Mouse (Mus musculus) MEL (cell line): ENCODE results near the gene Psmb9.

Experiments
- BHLHE40 ChIP-seq: IDR thresholded peaks from 2 replicates; pipeline ENCODE4 v1.6.1; 2012; ENCODE audit warnings: low read depth, mild to moderate bottlenecking, inconsistent platforms, low read length, improper control_type of control experiment, borderline replicate concordance
- CHD2 ChIP-seq: IDR thresholded peaks from 2 replicates; pipeline ENCODE4 v1.6.1; 2011; ENCODE audit warnings: low read length, improper control_type of control experiment
- CTCF ChIP-seq, 3 experiments: IDR thresholded peaks in 2 of 3; conservative IDR thresholded peaks in 1 of 3; 2 replicates each; pipeline ENCODE4 v1.5.1; 2011 to 2012; ENCODE audit warnings: low read length in 3 of 3, low read depth in 2 of 3, mild to moderate bottlenecking in 2 of 3, improper control_type of control experiment in 1 of 3, inconsistent platforms in 1 of 3, mixed read lengths in 1 of 3, moderate library complexity in 1 of 3; ENCODE audit not compliant: control insufficient read depth in 1 of 3, insufficient read depth in 1 of 3, poor library complexity in 1 of 3, severe bottlenecking in 1 of 3
- HCFC1 ChIP-seq: IDR thresholded peaks from 2 replicates; pipeline ENCODE4 v1.6.1; 2012; ENCODE audit warnings: low read depth, mild to moderate bottlenecking, inconsistent platforms, low read length, improper control_type of control experiment, moderate library complexity
- POLR2A ChIP-seq, 2 experiments: IDR thresholded peaks; 2 replicates each; pipeline ENCODE4 v1.6.1; 2011 to 2012; ENCODE audit warnings: low read length in 2 of 2, mild to moderate bottlenecking in 2 of 2, control low read depth in 1 of 2, improper control_type of control experiment in 1 of 2, low read depth in 1 of 2, moderate library complexity in 1 of 2; ENCODE audit not compliant: control insufficient read depth in 1 of 2, insufficient read depth in 1 of 2, poor library complexity in 1 of 2
- UBTF ChIP-seq: IDR thresholded peaks from 2 replicates; pipeline ENCODE4 v1.6.1; 2012; ENCODE audit warnings: low read depth, mild to moderate bottlenecking, inconsistent platforms, low read length, improper control_type of control experiment, moderate library complexity, borderline replicate concordance; ENCODE audit not compliant: insufficient read depth
- ZKSCAN1 ChIP-seq: IDR thresholded peaks from 2 replicates; pipeline ENCODE4 v1.6.1; 2012; ENCODE audit warnings: low read depth, mild to moderate bottlenecking, inconsistent platforms, low read length, improper control_type of control experiment, moderate library complexity

DNA sequence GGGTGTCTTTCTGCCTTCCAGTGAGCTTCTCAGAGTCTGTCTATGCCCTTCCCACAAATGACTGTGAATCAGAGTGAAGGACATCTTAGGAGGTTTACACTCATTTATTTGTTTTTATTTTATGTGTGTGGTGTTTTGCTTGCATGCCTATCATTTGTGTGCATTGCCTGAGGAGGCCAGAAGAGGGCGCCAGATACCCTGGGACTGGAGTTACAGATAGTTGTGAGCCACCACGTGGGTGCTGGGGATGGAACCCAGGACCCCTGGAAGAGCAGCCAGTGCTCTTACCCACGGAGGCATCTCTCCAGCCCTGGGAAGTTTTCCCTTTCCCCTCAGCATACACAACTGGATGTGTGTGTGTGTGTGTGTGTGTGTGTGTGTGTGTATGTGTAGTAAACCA is 22.1 kb upstream of the Psmb9 start:
- peak; percentile 67 to 80 (median 76) for TF ChIP-seq CTCF (IDR thresholded peaks at IDR 0.05 in 2 of 3, conservative IDR thresholded peaks at IDR 0.05 in 1 of 3; ENCODE audit: control insufficient read depth in 1 of 3, insufficient read depth in 1 of 3, low read depth in 2 of 3, low read length in 3 of 3, poor library complexity in 1 of 3, severe bottlenecking in 1 of 3)
- no peak for TF ChIP-seq HCFC1
- TF ChIP-seq CHD2, result no peak
- TF ChIP-seq ZKSCAN1, result no peak
- TF ChIP-seq POLR2A (IDR thresholded peaks at IDR 0.05; ENCODE audit: control insufficient read depth in 1 of 2, insufficient read depth in 1 of 2, low read depth in 1 of 2, low read length in 2 of 2, poor library complexity in 1 of 2), result no peak
- no peak for TF ChIP-seq UBTF
- TF ChIP-seq BHLHE40, result no peak
